Mouse (Mus musculus): Measurements from ENCODE around the gene Catsper3. TPM values are rescaled to one million over a fixed set of nuclear protein-coding genes. Genes with fewer than 3 reads are reported as not detected.

The Catsper3 gene
- polyA plus RNA-seq (2014; fragmentation: Nextera tagmentation; extraction: Ambion mirVana), result not detected in 2 replicates

GRCm38 (mm10) chr13:55784268-55784667, at the start of gene Catsper3:
Gene Catsper3, plus strand, starts transcription at chr13:55784568.
- H3K9ac ChIP-seq (ENCODE audit: low read depth, low read length), result no peak within 1 kb of the TSS
- 80% methylated on average over 3 of the region's 3 CpGs for WGBS

GRCm38 (mm10) chr13:55737885-55738284, 46.5 kb upstream of the Catsper3 start:
- 90% methylated on average over 8 of the region's 8 CpGs for WGBS
- H3K4me1 ChIP-seq (replicated peaks; ENCODE audit: control insufficient read depth, insufficient read depth, low read length), result no peaks in the 10 kb centered on the region
- ATAC-seq (replicated peaks; ENCODE audit: low FRiP score) (no peak), DNase-seq (ENCODE audit: low spot score) (no peak)
- no peak overlapping the region for H3K4me2 ChIP-seq
- no peak overlapping the region for H3K9ac ChIP-seq (ENCODE audit: low read depth, low read length)
- H3K4me3 ChIP-seq (ENCODE audit: low read depth, low read length), result no peak overlapping the region
- H3K27ac ChIP-seq (ENCODE audit: low read depth, low read length), result no peak overlapping the region
- H3K27me3 ChIP-seq (replicated peaks; ENCODE audit: control insufficient read depth, insufficient read depth, low read length), result no peaks in the 10 kb centered on the region
- no peaks in the 10 kb centered on the region for H3K36me3 ChIP-seq (ENCODE audit: control insufficient read depth, insufficient read depth, low read length)
- H3K9me3 ChIP-seq (ENCODE audit: control insufficient read depth, low read length), result no peaks in the 10 kb centered on the region

More at GRCm38 (mm10) chr13:55784268-55784667, at the start of gene Catsper3:
- H3K4me2 ChIP-seq, result no peak within 1 kb of the TSS
- H3K27ac ChIP-seq (ENCODE audit: low read depth, low read length), result no peak within 1 kb of the TSS
- ATAC-seq (replicated peaks; ENCODE audit: low FRiP score) (no peak), DNase-seq (ENCODE audit: low spot score) (no peak)
- no peak within 1 kb of the TSS for H3K4me3 ChIP-seq (ENCODE audit: low read depth, low read length)
- H3K4me1 ChIP-seq (replicated peaks; ENCODE audit: control insufficient read depth, insufficient read depth, low read length), result no peaks in the 10 kb centered on the region
- no peaks in the 10 kb centered on the region for H3K9me3 ChIP-seq (ENCODE audit: control insufficient read depth, low read length)
- H3K27me3 ChIP-seq (replicated peaks; ENCODE audit: control insufficient read depth, insufficient read depth, low read length), result no peaks in the 10 kb centered on the region
- no peaks in the 10 kb centered on the region for H3K36me3 ChIP-seq (ENCODE audit: control insufficient read depth, insufficient read depth, low read length)

GRCm38 (mm10) chr13:55742306-55742705, 42.1 kb upstream of the Catsper3 start:
- 75% methylated on average over 8 of the region's 8 CpGs for WGBS
- Histone ChIP-seq H3K4me1 (replicated peaks; ENCODE audit: control insufficient read depth, insufficient read depth, low read length) (0 out of 2 replicates have a peak, but pooled peaks cover 4% of the 10 kb centered on the region), H3K4me2 (no peak overlapping the region), H3K9ac (ENCODE audit: low read depth, low read length) (no peak overlapping the region), H3K27ac (ENCODE audit: low read depth, low read length) (no peak overlapping the region), H3K9me3 (ENCODE audit: control insufficient read depth, low read length) (no peaks in the 10 kb centered on the region), H3K36me3 (ENCODE audit: control insufficient read depth, insufficient read depth, low read length) (no peaks in the 10 kb centered on the region), H3K27me3 (replicated peaks; ENCODE audit: control insufficient read depth, insufficient read depth, low read length) (no peaks in the 10 kb centered on the region), H3K4me3 (ENCODE audit: low read depth, low read length) (no peak overlapping the region)
- no peak for DNase-seq (ENCODE audit: low spot score)
- no peak for ATAC-seq (replicated peaks; ENCODE audit: low FRiP score)

GRCm38 (mm10) chr13:55754380-55754779, 30.0 kb upstream of the Catsper3 start:
- Histone ChIP-seq H3K4me2 (no peak overlapping the region), H3K9me3 (ENCODE audit: control insufficient read depth, low read length) (no peaks in the 10 kb centered on the region), H3K27ac (ENCODE audit: low read depth, low read length) (no peak overlapping the region), H3K27me3 (replicated peaks; ENCODE audit: control insufficient read depth, insufficient read depth, low read length) (no peaks in the 10 kb centered on the region), H3K4me1 (replicated peaks; ENCODE audit: control insufficient read depth, insufficient read depth, low read length) (peaks cover 3% of the 10 kb centered on the region; the same call in 1 of the 2 replicates), H3K9ac (ENCODE audit: low read depth, low read length) (no peak overlapping the region), H3K36me3 (ENCODE audit: control insufficient read depth, insufficient read depth, low read length) (no peaks in the 10 kb centered on the region), H3K4me3 (ENCODE audit: low read depth, low read length) (no peak overlapping the region)
- ATAC-seq (replicated peaks; ENCODE audit: low FRiP score), result no peak
- no peak for DNase-seq (ENCODE audit: low spot score)
- 61% methylated on average over 13 of the region's 13 CpGs for WGBS

- no peak for ATAC-seq (replicated peaks; ENCODE audit: low FRiP score)
- H3K27ac ChIP-seq (ENCODE audit: low read depth, low read length), result no peak overlapping the region; the same call in 1 of the 2 replicates
- peaks cover 3% of the 10 kb centered on the region; the same call in 1 of the 2 replicates for H3K4me1 ChIP-seq (replicated peaks; ENCODE audit: control insufficient read depth, insufficient read depth, low read length)
Measured at GRCm38 (mm10) chr13:55756789-55757188, 27.6 kb upstream of the Catsper3 start.

GRCm38 (mm10) chr13:55757645-55758044, 26.7 kb upstream of the Catsper3 start:
- ATAC-seq (replicated peaks; ENCODE audit: low FRiP score) (no peak), DNase-seq (ENCODE audit: low spot score) (no peak)
- WGBS, result 90% methylated on average over 6 of the region's 6 CpGs
- Histone ChIP-seq H3K4me2 (no peak overlapping the region), H3K9ac (ENCODE audit: low read depth, low read length) (no peak overlapping the region), H3K4me1 (replicated peaks; ENCODE audit: control insufficient read depth, insufficient read depth, low read length) (peaks cover 3% of the 10 kb centered on the region; the same call in 1 of the 2 replicates), H3K27ac (ENCODE audit: low read depth, low read length) (no peak overlapping the region), H3K36me3 (ENCODE audit: control insufficient read depth, insufficient read depth, low read length) (no peaks in the 10 kb centered on the region), H3K9me3 (ENCODE audit: control insufficient read depth, low read length) (no peaks in the 10 kb centered on the region), H3K27me3 (replicated peaks; ENCODE audit: control insufficient read depth, insufficient read depth, low read length) (no peaks in the 10 kb centered on the region), H3K4me3 (ENCODE audit: low read depth, low read length) (no peak overlapping the region)

More at GRCm38 (mm10) chr13:55756789-55757188, 27.6 kb upstream of the Catsper3 start:
- Histone ChIP-seq H3K4me2 (peak overlapping the region; percentile 12; the same call in 1 of the 2 replicates), H3K4me3 (ENCODE audit: low read depth, low read length) (no peak overlapping the region), H3K9me3 (ENCODE audit: control insufficient read depth, low read length) (no peaks in the 10 kb centered on the region), H3K9ac (ENCODE audit: low read depth, low read length) (no peak overlapping the region; the same call in 1 of the 2 replicates), H3K36me3 (ENCODE audit: control insufficient read depth, insufficient read depth, low read length) (no peaks in the 10 kb centered on the region), H3K27me3 (replicated peaks; ENCODE audit: control insufficient read depth, insufficient read depth, low read length) (no peaks in the 10 kb centered on the region)
- 48% methylated on average over 8 of the region's 8 CpGs for WGBS
- DNase-seq (ENCODE audit: low spot score), result no peak

GRCm38 (mm10) chr13:55760576-55760975, 23.8 kb upstream of the Catsper3 start:
- Histone ChIP-seq H3K27me3 (replicated peaks; ENCODE audit: control insufficient read depth, insufficient read depth, low read length) (no peaks in the 10 kb centered on the region), H3K36me3 (ENCODE audit: control insufficient read depth, insufficient read depth, low read length) (no peaks in the 10 kb centered on the region), H3K4me3 (ENCODE audit: low read depth, low read length) (no peak overlapping the region), H3K9me3 (ENCODE audit: control insufficient read depth, low read length) (no peaks in the 10 kb centered on the region), H3K27ac (ENCODE audit: low read depth, low read length) (no peak overlapping the region), H3K4me2 (no peak overlapping the region), H3K4me1 (replicated peaks; ENCODE audit: control insufficient read depth, insufficient read depth, low read length) (peaks cover 3% of the 10 kb centered on the region; the same call in 1 of the 2 replicates), H3K9ac (ENCODE audit: low read depth, low read length) (no peak overlapping the region)
- WGBS, result 75% methylated on average over 10 of the region's 10 CpGs
- ATAC-seq (replicated peaks; ENCODE audit: low FRiP score) (no peak), DNase-seq (ENCODE audit: low spot score) (no peak)

GRCm38 (mm10) chr13:55761486-55761885, 22.9 kb upstream of the Catsper3 start:
- DNase-seq (ENCODE audit: low spot score), result no peak
- no peak for ATAC-seq (replicated peaks; ENCODE audit: low FRiP score)
- Histone ChIP-seq H3K9me3 (ENCODE audit: control insufficient read depth, low read length) (no peaks in the 10 kb centered on the region), H3K4me2 (no peak overlapping the region), H3K36me3 (ENCODE audit: control insufficient read depth, insufficient read depth, low read length) (no peaks in the 10 kb centered on the region), H3K9ac (ENCODE audit: low read depth, low read length) (no peak overlapping the region), H3K4me3 (ENCODE audit: low read depth, low read length) (no peak overlapping the region), H3K27me3 (replicated peaks; ENCODE audit: control insufficient read depth, insufficient read depth, low read length) (no peaks in the 10 kb centered on the region), H3K27ac (ENCODE audit: low read depth, low read length) (no peak overlapping the region), H3K4me1 (replicated peaks; ENCODE audit: control insufficient read depth, insufficient read depth, low read length) (peaks cover 3% of the 10 kb centered on the region; the same call in 1 of the 2 replicates)
- WGBS, result 71% methylated on average over 10 of the region's 10 CpGs

- ATAC-seq (replicated peaks; ENCODE audit: low FRiP score), result no peak
- no peak overlapping the region for H3K27ac ChIP-seq (ENCODE audit: low read depth, low read length)
- H3K36me3 ChIP-seq (ENCODE audit: control insufficient read depth, insufficient read depth, low read length), result no peaks in the 10 kb centered on the region
- H3K4me2 ChIP-seq, result no peak overlapping the region
- DNase-seq (ENCODE audit: low spot score), result no peak
- no peak overlapping the region for H3K4me3 ChIP-seq (ENCODE audit: low read depth, low read length)
- H3K9me3 ChIP-seq (ENCODE audit: control insufficient read depth, low read length), result no peaks in the 10 kb centered on the region
- no peaks in the 10 kb centered on the region; the same call in 1 of the 2 replicates for H3K4me1 ChIP-seq (replicated peaks; ENCODE audit: control insufficient read depth, insufficient read depth, low read length)
- whole genome bisulfite sequencing, result 80% methylated on average over 7 of the region's 7 CpGs
- H3K9ac ChIP-seq (ENCODE audit: low read depth, low read length), result no peak overlapping the region
- no peaks in the 10 kb centered on the region; the same call in 1 of the 2 replicates for H3K27me3 ChIP-seq (replicated peaks; ENCODE audit: control insufficient read depth, insufficient read depth, low read length)
Measured at GRCm38 (mm10) chr13:55774352-55774751, 10.0 kb upstream of the Catsper3 start.
